Mouse (Mus musculus) kidney, embryonic 14.5 days (tissue): ENCODE data around the gene Rad17. TPM values are rescaled to one million over a fixed set of nuclear protein-coding genes. Genes with fewer than 3 reads are reported as not detected.

Source experiments
- ATAC-seq: fragments of 200-750 bp; cut with Nextera tagmentation; 2 replicates; pipeline ENCODE4 v1.8.0; 2017; ENCODE audit warnings: moderate number of reproducible peaks, mild to moderate bottlenecking, moderate TSS enrichment, moderate library complexity; ENCODE audit not compliant: low FRiP score, low TSS enrichment
- H3K27ac ChIP-seq: fragments of 300-500 bp; sonication (generic); 2 replicates; pipeline ENCODE4 v1.5.1; 2014; ENCODE audit warnings: low read depth, mild to moderate bottlenecking, low read length, moderate library complexity, mixed read lengths
- H3K27me3 ChIP-seq: fragments of 300-500 bp; sonication (generic); 2 replicates; pipeline ENCODE4 v1.6.1; 2014; ENCODE audit warnings: mild to moderate bottlenecking, low read length; ENCODE audit not compliant: control insufficient read depth, insufficient read depth
- H3K36me3 ChIP-seq: fragments of 300-500 bp; sonication (generic); 2 replicates; pipeline ENCODE4 v1.6.1; 2014; ENCODE audit warnings: low read length, mixed read lengths; ENCODE audit not compliant: control insufficient read depth, insufficient read depth
- H3K4me1 ChIP-seq: fragments of 300-500 bp; sonication (generic); 2 replicates; pipeline ENCODE4 v1.6.1; 2014; ENCODE audit warnings: low read length, mixed read lengths; ENCODE audit not compliant: control insufficient read depth, insufficient read depth
- H3K4me2 ChIP-seq: fragments of 300-500 bp; sonication (generic); replicated peaks from 2 replicates; pipeline ENCODE4 v1.6.1; 2014; ENCODE audit warnings: low read depth, mild to moderate bottlenecking, low read length
- H3K4me3 ChIP-seq: fragments of 300-500 bp; sonication (generic); 2 replicates; pipeline ENCODE4 v1.5.1; 2014; ENCODE audit warnings: mild to moderate bottlenecking, low read length
- H3K9ac ChIP-seq: fragments of 300-500 bp; sonication (generic); 2 replicates; pipeline ENCODE4 v1.6.1; 2014; ENCODE audit warnings: low read depth, mild to moderate bottlenecking, low read length, moderate library complexity
- H3K9me3 ChIP-seq: fragments of 300-500 bp; sonication (generic); 2 replicates; pipeline ENCODE4 v1.6.1; 2016; ENCODE audit warnings: low read length; ENCODE audit not compliant: control insufficient read depth
- WGBS: fragments of 180-500 bp; shearing (Covaris S2); extraction: QIAGEN DNeasy Blood & Tissue Kit; methylation state at CpG from one replicate; pipeline ENCODE4 v1.1.7; 2014; 5-methylcytosine and 5-hydroxymethylcytosine counted together
- polyA plus RNA-seq: library from polyadenylated mRNA; unstranded; fragments of >200 nt; fragmentation: Nextera tagmentation; extraction: Ambion mirVana; gene quantifications from 2 replicates; pipeline ENCODE4 v1.2.1, GENCODE M21; 2014

Gene Rad17
- polyA plus RNA-seq, 1 experiment from 2014 or later: 26.3 TPM

DNA sequence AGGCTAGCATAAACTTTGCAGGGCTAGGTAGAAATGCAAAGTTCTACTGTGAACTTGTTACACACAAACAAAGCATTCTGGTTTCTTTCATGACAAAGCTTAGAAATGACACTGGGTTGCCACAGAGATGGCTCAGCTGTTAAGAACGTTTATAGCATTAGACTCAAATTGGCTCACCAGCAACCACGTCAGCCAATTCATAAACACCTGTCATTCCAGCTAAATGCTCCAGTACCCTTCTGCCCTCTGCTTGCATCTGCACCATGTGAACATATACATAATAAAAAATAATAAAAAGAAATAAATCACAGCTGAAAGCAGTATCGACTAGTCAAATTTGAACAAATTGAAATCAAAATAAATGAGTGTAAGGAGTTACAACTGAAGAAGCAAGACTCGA is 28.6 kb downstream of the Rad17 start:
- 85% methylated on average over 4 of the region's 4 CpGs for WGBS
- Histone ChIP-seq H3K27me3 (peaks cover 4% of the 10 kb centered on the region; the same call in 1 of the 2 replicates), H3K4me2 (no peak overlapping the region), H3K9me3 (no peaks in the 10 kb centered on the region), H3K9ac (no peak overlapping the region), H3K4me3 (no peak overlapping the region), H3K36me3 (peaks cover 60% of the 10 kb centered on the region), H3K4me1 (no peaks in the 10 kb centered on the region), H3K27ac (no peak overlapping the region)
- no peak for ATAC-seq

DNA sequence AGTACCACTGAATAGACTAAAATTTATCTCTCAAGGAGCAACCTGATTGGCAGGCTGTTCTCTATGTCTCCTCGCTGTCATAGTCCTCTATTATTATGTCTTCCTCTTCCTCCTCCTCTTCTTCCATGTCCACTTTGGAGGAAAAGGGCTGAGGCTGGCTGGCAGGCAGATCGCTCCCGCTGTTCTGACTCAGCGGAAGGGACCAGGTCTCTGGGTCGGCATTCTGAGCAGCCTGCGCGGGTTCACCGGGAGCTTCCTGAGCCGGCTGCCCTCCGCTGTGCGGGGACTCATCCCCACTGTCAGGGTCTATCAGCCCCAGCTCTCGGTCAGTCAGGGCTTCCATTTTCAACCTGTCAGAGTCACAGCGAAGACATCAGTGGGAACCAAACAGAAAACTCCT is 33.3 kb downstream of the Rad17 start:
- H3K9ac ChIP-seq: no peak overlapping the region
- H3K27ac ChIP-seq: no peak overlapping the region
- H3K4me1 ChIP-seq: no peaks in the 10 kb centered on the region
- no peak overlapping the region for H3K4me3 ChIP-seq
- ATAC-seq: no peak
- no peak overlapping the region for H3K4me2 ChIP-seq
- H3K27me3 ChIP-seq: peaks cover 9% of the 10 kb centered on the region; the same call in 1 of the 2 replicates
- 83% methylated on average over 13 of the region's 13 CpGs for WGBS
- H3K36me3 ChIP-seq: peaks cover 30% of the 10 kb centered on the region
- H3K9me3 ChIP-seq: no peaks in the 10 kb centered on the region

DNA sequence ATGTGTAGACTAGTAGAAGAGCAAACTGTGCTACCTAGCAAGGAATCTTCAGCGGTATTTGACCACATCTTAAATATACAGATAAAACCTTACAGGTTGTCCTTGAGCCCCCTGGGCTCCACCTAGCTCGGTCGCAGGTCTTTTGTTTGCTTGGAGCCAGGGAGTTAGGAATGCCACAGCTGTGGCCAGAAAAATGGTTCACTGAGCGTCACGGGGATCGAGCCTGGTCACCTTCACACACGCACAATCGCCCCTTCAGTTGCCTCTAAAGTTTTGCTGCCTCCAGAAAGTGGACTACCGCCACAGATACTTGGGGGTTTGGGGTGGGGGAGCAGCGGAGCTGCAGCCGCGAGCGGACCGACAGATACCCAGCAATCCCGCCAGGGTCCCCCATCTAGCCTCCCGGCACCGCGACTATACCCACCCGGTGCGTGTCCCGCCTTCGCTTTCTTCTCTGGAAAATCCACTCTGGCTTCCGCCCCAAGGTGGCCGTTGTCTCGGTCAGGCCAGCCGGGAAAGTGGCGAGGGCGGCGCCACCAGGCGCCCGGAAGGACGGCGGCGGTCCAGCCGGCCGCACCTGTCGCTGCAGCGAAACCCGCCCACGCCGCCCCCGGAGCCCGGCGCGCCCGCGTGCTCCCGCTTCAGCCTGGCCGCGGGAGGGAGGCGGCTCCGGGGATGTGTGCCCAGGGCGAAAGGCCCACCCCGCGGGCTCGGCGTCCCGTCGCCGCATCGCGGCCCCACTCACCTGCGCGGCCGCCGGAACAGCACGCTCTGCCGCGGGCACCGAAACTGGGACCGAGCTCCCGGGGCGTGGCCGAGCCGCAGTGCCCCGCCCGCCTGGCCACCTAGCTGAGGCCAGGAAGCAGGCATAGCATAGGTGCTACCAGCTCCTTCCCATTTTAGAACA is 34.4 kb downstream of the Rad17 start, which contains the start of gene Marveld2:
Gene Marveld2 (minus strand): TSS at position 791 of the 907 bp plus-strand sequence.
- H3K9me3 ChIP-seq: no peaks in the 10 kb centered on the region
- peak; percentile 87 for ATAC-seq
- peak within 1 kb of the TSS; percentile 77 for H3K4me2 ChIP-seq
- H3K27me3 ChIP-seq: peaks cover 9% of the 10 kb centered on the region; the same call in 1 of the 2 replicates
- peak within 1 kb of the TSS; percentile 62 for H3K4me3 ChIP-seq
- H3K9ac ChIP-seq: peak within 1 kb of the TSS; percentile 63
- H3K36me3 ChIP-seq: peaks cover 19% of the 10 kb centered on the region; the same call in 1 of the 2 replicates
- no peaks in the 10 kb centered on the region for H3K4me1 ChIP-seq
- 2% methylated on average over 62 of the region's 77 CpGs for WGBS
- peak within 1 kb of the TSS; percentile 32; the same call in 1 of the 2 replicates for H3K27ac ChIP-seq

DNA sequence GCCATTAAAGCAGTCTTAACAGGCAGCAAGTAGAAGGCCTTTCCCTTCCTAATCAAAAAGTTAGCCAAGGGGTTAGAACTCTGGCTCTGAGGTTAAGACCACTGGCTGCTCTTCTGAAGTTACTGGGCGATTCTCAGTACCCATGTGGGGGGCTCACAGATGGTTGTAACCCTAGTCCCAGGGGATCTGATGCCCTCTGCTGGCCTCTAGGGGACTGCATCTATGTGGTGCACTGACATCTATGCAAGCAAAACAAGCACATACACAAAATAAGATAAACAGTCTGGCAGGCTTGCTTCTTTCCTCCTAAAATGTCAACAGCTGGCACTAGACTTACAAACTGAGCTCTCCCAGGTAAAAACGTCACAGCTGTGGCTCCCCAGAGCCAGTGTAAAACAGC is 37.9 kb downstream of the Rad17 start:
- Histone ChIP-seq H3K4me2 (no peak overlapping the region), H3K9ac (no peak overlapping the region), H3K27me3 (peaks cover 9% of the 10 kb centered on the region; the same call in 1 of the 2 replicates), H3K4me1 (no peaks in the 10 kb centered on the region), H3K27ac (no peak overlapping the region), H3K4me3 (no peak overlapping the region), H3K9me3 (peaks cover under 1% of the 10 kb centered on the region; the same call in 1 of the 2 replicates), H3K36me3 (peaks cover 6% of the 10 kb centered on the region; the same call in 1 of the 2 replicates)
- WGBS: 62% methylated on average over 2 of the region's 2 CpGs
- no peak for ATAC-seq

DNA sequence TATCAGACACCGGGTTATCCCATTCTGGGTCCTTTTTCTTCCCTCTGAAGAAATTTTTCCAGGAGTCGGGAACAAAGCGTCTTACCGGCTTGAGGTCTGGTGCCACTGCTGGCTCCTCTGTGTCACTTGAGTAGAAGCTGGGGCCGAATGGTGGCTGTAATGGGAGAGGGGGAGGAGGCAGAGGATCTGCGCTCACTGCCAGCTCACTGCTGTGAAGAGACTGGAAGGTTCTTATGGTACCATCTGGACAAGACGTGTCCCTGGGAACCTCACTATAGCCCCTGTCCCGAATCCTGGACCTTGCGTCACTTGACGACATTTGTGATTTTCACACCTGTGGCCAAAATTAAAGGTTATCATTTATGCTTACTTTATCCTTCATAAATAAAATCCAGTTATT is 38.6 kb downstream of the Rad17 start:
- H3K4me2 ChIP-seq: no peak overlapping the region
- ATAC-seq: no peak
- H3K4me3 ChIP-seq: no peak overlapping the region
- H3K9ac ChIP-seq: no peak overlapping the region
- no peaks in the 10 kb centered on the region for H3K4me1 ChIP-seq
- H3K9me3 ChIP-seq: peaks cover 4% of the 10 kb centered on the region; the same call in 1 of the 2 replicates
- no peaks in the 10 kb centered on the region; the same call in 1 of the 2 replicates for H3K36me3 ChIP-seq
- no peak overlapping the region for H3K27ac ChIP-seq
- 88% methylated on average over 10 of the region's 10 CpGs for WGBS
- peaks cover 6% of the 10 kb centered on the region; the same call in 1 of the 2 replicates for H3K27me3 ChIP-seq

DNA sequence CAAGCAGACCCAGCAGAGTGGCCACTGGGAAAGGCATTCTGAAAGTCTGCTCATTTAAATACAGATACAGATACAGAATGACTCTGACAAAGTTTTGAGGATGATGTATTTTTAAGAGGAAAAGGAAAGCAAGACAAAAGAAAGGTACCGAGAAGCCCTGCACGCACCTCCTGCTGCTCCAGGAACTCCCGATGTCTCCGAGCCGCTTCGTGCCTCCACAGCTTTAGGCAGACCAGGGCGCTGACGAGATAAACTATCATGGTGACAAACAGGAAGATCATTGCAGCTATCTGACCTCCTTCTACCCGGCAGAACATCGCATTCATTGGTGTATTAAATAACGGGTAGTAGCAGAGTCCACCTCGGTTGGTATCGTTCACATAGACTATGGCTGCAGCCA is 39.6 kb downstream of the Rad17 start:
- peaks cover 4% of the 10 kb centered on the region; the same call in 1 of the 2 replicates for H3K9me3 ChIP-seq
- 92% methylated on average over 13 of the region's 13 CpGs for WGBS
- H3K4me3 ChIP-seq: no peak overlapping the region
- H3K4me2 ChIP-seq: no peak overlapping the region
- H3K36me3 ChIP-seq: no peaks in the 10 kb centered on the region; the same call in 1 of the 2 replicates
- H3K27ac ChIP-seq: no peak overlapping the region
- H3K27me3 ChIP-seq: no peaks in the 10 kb centered on the region
- H3K9ac ChIP-seq: no peak overlapping the region
- H3K4me1 ChIP-seq: no peaks in the 10 kb centered on the region
- no peak for ATAC-seq

DNA sequence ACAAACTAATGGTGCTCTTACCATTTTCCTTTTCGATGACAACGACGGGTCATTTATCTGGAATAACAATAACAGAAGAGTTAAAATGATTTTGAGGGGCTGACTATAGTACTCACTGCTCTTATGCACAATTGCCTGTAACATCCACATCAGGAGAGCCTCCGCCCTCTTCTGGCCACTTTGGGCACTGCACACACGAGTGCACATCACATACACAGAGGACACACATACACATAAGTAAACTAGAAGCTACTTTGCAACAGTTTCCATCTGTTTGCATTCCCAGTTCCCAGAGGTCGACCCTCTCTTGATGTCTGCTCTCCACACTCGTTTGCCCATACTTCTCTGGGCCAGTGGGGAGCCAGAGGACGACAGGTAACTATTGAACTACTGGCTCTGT is 43.1 kb downstream of the Rad17 start:
- Histone ChIP-seq H3K27ac (no peak overlapping the region), H3K4me1 (no peaks in the 10 kb centered on the region), H3K4me3 (no peak overlapping the region), H3K9ac (no peak overlapping the region), H3K36me3 (no peaks in the 10 kb centered on the region; the same call in 1 of the 2 replicates), H3K9me3 (peaks cover 4% of the 10 kb centered on the region; the same call in 1 of the 2 replicates), H3K4me2 (no peak overlapping the region), H3K27me3 (no peaks in the 10 kb centered on the region)
- no peak for ATAC-seq
- 90% methylated on average over 8 of the region's 8 CpGs for WGBS

DNA sequence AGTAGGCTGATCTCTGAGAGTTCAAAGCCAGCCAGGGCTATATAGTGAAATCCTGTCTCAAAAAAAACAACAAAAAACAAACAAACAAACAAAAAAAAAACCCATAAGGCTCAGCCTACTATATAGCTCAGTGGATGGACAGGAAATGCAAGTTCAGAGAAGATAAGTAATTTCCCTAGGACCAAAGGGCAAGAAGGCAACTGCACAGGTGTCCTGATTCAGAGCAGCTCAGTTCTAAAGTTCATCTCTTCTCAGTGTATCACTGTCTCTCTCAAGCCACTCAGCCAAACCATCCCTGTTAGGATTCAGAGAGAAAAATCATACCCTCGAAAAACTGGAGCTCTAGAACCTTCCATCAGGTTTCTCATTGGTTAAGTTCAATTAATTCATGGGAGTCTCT is 45.0 kb downstream of the Rad17 start:
- Histone ChIP-seq H3K27ac (no peak overlapping the region), H3K9ac (no peak overlapping the region), H3K27me3 (no peaks in the 10 kb centered on the region), H3K36me3 (no peaks in the 10 kb centered on the region), H3K4me1 (no peaks in the 10 kb centered on the region), H3K4me3 (no peak overlapping the region), H3K4me2 (no peak overlapping the region), H3K9me3 (peaks cover 4% of the 10 kb centered on the region; the same call in 1 of the 2 replicates)
- WGBS: 67% methylated on average over 1 of the region's 1 CpGs
- no peak for ATAC-seq

DNA sequence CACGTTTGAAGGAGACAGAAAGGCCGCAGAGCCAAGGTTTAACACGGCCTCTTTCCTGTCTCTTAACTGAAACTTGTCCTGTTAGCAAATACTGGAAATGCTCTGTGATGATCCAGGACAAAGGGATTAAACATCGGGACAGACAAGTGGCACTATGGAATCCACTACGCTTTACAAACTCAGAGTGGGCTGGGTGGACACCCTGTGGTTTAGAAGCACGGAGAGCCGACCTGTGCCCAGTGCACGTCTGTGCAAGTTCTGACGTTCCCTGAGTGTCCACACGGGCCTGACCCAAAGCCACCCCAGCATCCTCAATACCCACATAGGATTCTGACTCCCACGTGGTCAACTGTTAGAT is 47.1 kb downstream of the Rad17 start:
- Histone ChIP-seq H3K27ac (no peak overlapping the region), H3K36me3 (no peaks in the 10 kb centered on the region; the same call in 1 of the 2 replicates), H3K4me3 (no peak overlapping the region), H3K4me1 (no peaks in the 10 kb centered on the region), H3K9ac (no peak overlapping the region), H3K9me3 (peaks cover 4% of the 10 kb centered on the region; the same call in 1 of the 2 replicates), H3K27me3 (no peaks in the 10 kb centered on the region), H3K4me2 (no peak overlapping the region)
- 92% methylated on average over 11 of the region's 11 CpGs for WGBS
- no peak for ATAC-seq
